Mouse (Mus musculus): ENCODE data around the gene Scyl3.

Gene Scyl3

GRCm38 (mm10) chr1:163958036-163958435, 29.1 kb downstream of the Scyl3 start:
- no peak for DNase-seq (ENCODE audit: low read depth, low spot score)

GRCm38 (mm10) chr1:163964008-163964689, 35.2 kb downstream of the Scyl3 start:
- DNase-seq (ENCODE audit: low read depth, low spot score), result no peak

GRCm38 (mm10) chr1:163974471-163974870, 45.6 kb downstream of the Scyl3 start:
- no peak for DNase-seq (ENCODE audit: low read depth, low spot score)

- DNase-seq (ENCODE audit: low read depth, low spot score), result no peak
Measured at GRCm38 (mm10) chr1:163975088-163975487, 46.2 kb downstream of the Scyl3 start.

- DNase-seq (ENCODE audit: low read depth, low spot score), result no peak
Measured at GRCm38 (mm10) chr1:163976515-163976914, 47.6 kb downstream of the Scyl3 start.

- DNase-seq (ENCODE audit: low read depth, low spot score), result no peak
Measured at GRCm38 (mm10) chr1:163992371-163992770, 63.5 kb downstream of the Scyl3 start.

GRCm38 (mm10) chr1:163994173-163994720, 65.3 kb downstream of the Scyl3 start:
- no peak for DNase-seq (ENCODE audit: low read depth, low spot score)

GRCm38 (mm10) chr1:163994721-163995608, 66.1 kb downstream of the Scyl3 start, which contains the start of the genes BC055324 and Mettl18:
BC055324 (minus strand) TSS chr1:163994796.
Mettl18 (plus strand) TSS chr1:163994889.
- peak; percentile 90 for DNase-seq (ENCODE audit: low read depth, low spot score)

- DNase-seq (ENCODE audit: low read depth, low spot score), result no peak
Measured at GRCm38 (mm10) chr1:163995609-163995913, 66.7 kb downstream of the Scyl3 start.

- no peak for DNase-seq (ENCODE audit: low read depth, low spot score)
Measured at GRCm38 (mm10) chr1:164001831-164002452, 73.0 kb downstream of the Scyl3 start.

GRCm38 (mm10) chr1:164004311-164004710, 75.4 kb downstream of the Scyl3 start:
- no peak for DNase-seq (ENCODE audit: low read depth, low spot score)
